Mouse (Mus musculus) lung, postnatal 14 days (tissue): ENCODE measurements around the gene Lypd4.
A peak's percentile ranks its signal among the peaks of the same experiment; 100 is the strongest.
"Not testable (repeated sequence)": the region's sequence is repeated elsewhere in the genome, so short reads cannot be mapped to it uniquely, and the experiment has no call there.

Experiments used
- DNase-seq: peaks from one replicate; pipeline ENCODE4 v3.0.0; 2021

The Lypd4 gene

DNA sequence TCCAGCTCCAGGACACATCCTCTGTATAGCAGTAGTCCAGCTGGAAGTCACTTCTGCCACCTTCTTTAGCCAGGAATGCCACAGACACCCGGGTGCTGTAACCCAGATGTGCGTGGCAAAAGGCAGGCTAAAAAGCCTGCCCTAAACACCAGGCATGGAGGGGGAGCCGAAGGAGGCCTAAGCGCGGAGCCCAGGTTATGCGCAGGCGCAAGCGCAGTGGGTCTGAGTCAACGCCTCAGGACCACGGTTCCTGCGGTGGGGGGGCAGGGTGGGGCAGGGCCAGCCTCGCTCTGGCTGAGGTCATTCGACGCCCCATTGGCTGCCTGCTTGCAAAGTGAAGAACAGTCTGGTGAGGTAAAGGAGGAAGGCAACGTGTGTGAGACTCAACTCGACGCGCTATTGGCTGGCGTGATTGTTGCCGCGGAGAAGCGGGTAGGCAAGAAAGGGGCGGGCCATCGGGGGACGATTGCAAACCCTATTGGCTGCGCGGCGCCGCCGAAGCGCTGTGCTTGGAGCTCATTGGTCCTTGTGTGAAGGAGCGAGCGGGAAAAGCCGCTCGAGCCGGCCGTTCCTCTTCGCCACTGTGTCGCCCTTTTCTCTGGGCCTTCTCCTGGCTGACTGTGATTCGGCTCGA lies at the start of gene Lypd4, which contains the start of gene Dmrtc2:
Gene Lypd4, minus strand, starts transcription at position 410 of the 634 bp plus-strand sequence.
Gene Dmrtc2, plus strand, starts transcription at position 526 of the 634 bp plus-strand sequence.
- no peak for DNase-seq

GRCm38 (mm10) chr7:24918763-24919323 lies 49.1 kb upstream of the Lypd4 start:
- no peak for DNase-seq

- DNase-seq = no peak
Observed at GRCm38 (mm10) chr7:24912480-24912879, 42.7 kb upstream of the Lypd4 start.

GRCm38 (mm10) chr7:24907211-24907748 lies 37.5 kb upstream of the Lypd4 start:
- peak; percentile 61 for DNase-seq

DNA sequence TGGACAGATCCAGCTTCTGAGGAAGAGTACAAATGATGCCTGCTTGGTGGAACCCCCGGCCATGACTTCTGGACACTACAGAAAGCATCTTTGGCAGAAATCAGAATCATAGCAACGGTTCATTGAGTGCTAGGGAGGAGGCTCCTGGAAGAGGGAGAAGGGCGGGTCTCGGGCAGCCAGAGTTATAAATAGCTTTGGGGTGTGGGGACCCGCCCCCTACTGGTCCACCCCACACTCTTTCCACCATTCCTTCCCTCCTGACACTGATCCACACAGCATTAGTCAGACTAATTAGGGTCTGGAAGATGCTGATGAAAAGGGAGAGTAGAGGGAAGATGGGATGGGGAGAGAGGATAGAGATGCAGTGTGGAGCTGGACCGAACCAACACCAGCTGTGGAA lies 36.8 kb upstream of the Lypd4 start:
- no peak for DNase-seq

DNA sequence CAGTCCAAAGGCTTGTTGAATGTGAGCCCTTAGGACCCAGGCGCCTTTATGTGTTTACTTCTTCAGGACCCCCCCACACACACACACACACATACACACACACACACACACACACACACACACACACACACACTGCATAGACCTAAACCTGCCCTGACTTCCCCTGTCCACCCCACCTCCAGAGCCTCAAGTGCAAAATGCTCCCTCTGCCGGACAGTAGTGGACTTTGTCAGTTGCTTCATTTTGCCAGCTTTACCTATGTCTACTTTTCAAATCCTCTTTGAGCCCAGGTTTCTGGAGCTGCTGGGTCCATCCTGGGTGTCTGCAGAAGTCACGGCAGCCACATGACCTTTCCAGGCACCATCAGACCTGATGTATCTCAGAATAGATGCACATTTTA lies 35.2 kb upstream of the Lypd4 start:
- DNase-seq = peak; percentile 74

DNA sequence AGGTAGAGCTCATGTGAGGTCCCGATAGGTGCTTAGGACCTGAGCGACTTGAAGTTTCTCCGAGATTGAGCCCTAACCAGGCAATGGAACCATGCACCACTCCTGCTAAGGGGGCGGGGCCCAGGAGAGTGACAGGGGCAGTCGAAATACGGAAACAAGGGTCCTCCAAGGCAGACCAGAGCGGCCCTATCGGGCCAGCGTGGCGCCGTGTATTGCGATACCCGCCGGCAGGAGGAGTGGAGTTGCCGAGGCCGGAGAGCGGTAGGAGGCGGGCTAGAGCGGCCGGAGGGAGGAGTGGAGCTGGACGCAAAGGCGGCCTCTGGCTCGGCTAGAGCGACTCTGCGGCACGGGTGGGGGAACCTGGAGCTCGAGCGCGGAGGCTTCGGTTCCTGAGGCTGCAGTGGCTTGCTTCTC lies 34.3 kb upstream of the Lypd4 start:
- DNase-seq = peak; percentile 97

DNA sequence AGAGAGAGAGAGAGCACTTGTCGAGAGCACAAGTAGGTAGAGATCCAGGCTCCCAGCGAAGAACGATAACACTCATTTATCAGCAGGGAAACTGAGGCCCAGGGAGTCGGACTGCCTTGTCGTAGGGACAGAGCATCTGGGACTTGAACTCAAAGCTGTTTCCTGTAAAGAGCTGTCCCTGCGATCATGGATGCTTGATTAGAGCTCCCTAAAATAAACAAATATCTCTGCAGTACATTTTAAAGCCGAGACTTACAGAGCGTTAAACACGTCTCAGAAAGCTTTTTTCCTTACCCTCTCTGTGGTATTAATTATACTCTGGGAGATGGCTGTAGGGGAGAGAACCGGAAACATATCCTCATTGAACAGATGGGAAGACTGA lies 33.7 kb upstream of the Lypd4 start:
- DNase-seq = no peak

DNA sequence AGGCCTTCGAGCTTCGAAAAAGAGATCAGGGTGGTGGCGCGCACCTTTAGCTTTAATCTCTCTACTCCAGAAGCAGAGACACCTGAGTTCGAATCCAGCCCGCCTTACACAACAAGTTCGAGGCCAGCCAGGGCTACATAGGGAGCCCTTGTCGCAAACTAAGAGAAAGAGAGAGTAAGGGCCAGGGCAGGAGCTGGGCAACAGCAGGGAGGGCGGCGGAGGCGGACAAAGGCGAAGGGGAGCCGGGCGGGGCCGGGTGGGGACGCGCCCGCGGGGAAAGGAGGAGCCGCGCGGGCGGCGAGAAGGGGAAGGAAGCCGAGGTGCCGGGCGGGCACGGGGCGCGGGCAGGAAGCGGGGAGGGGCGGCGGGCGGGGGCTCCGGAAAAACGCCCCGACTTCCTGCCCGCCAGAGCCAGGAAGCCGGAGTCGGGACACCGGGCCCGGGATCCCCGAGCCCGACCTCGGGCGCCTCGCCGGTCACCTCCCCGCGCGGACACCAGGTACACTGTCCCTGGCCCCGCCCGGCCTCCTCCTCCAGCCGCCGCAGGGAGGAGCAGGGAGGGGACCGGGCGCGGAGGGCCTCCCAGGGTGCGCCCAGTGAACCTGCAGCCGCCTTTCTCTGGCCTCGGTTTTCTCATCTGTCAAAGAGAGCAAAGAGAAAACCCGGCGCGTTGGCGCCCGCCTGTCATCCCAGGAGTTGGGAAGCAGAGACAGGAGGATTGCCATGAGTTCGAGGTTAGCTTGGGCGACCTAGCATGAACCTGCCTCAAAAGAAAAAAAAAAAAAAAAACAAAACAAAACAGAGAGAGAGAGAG lies 33.1 kb upstream of the Lypd4 start, which contains the start of gene Arhgef1:
Gene Arhgef1, plus strand, starts transcription at position 283 of the 814 bp plus-strand sequence.
- DNase-seq = peak; percentile 80

DNA sequence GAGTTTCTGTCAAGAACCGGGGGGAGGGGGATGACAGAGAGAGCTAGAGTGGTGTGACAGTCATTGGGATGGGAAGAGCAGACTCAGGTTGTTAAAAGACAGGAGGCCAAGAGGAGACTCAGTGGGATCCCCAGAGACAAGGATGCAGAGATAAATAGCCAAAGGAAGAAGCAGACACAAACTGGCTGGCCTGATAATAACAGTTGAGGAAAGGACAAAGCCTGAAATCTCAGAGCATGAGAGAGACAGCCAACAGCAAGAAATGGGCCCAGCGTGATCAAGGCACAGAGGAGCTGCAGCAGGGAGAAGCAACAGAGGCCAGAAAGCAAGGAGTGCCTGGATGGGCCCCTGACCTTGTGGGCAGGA lies 32.5 kb upstream of the Lypd4 start:
- DNase-seq = no peak

DNA sequence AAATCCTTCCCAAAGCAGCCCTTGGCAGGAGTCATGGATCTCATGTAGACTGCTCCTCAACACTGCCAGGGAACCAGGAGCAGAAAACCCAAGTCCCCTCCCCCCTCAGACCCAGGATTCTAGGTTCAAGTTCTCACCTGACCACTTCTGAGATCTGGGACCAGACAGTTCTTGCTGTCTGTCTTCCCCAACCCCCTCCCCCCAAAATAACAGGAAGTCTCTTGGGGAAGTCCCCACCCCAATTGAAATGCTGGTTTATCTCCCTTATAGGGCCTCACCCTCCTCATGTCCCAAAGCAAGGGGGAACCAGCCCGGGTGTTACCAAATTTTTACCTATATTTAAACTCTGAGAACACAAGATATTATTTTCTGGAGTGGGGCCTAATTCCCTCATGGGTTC lies 32.1 kb upstream of the Lypd4 start:
- no peak for DNase-seq

DNA sequence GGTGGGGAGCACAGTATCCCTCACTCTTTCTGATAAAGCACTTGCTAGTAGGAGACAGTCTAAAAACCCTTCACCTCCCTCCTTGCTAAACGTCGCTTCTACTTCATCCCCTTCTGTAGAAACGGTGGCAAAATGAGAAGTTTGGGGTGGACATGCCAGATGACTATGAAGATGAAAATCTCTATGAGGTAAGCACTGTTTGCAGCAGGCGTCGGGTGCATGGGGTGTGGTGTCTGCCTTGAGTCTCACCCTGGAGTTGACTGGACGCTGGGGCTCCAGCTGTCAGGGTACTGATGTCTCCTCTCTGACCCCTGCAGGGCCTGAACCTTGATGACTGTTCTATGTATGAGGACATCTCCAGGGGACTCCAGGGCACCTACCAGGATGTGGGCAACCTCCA lies 31.4 kb upstream of the Lypd4 start:
- no peak for DNase-seq

DNA sequence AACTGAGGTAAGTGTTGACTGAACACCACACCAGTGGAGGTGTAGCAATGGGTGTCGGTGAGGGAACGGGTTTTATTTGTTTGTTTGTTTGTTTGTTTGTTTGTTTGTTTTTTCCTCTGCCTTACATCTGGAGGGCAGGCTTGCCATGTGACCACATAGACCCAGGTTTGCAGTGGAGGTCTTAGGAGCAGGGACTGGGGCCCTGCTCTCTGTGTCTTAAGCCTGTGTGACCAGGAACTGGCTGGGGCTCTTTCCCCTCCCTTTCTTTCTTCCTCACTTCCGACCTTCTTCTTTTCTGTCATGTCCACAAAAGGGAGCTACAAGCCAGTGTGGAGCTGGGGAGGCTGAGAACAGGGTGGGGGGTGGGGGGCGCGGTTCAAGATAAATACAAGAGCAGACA lies 28.2 kb upstream of the Lypd4 start:
- no peak for DNase-seq

DNA sequence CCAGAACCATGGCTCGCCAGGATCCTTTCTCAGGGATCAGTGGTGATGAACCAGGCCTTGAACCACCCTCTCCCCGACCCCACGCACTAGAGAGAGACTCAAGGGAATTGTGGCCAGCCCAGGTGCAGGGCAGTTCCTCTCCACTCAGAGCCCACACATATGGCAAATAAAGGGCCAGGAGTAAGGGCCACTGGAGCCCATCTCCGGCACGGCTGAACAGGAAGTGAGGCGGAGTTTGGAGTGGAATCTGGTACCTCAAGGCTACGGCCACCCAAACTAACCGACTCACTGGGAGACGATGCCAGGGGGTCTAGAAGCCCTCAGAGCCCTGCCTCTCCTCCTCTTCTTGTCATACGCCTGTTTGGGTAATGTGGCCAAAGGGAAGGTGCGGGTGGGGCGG lies 27.5 kb upstream of the Lypd4 start, which contains the start of gene Cd79a:
Gene Cd79a, plus strand, starts transcription at position 158 of the 400 bp plus-strand sequence.
- no peak for DNase-seq

GRCm38 (mm10) chr7:24896269-24896668 lies 26.5 kb upstream of the Lypd4 start:
- no peak for DNase-seq

- DNase-seq = not testable (repeated sequence)
Observed at GRCm38 (mm10) chr7:24895749-24896148, 26.0 kb upstream of the Lypd4 start.

DNA sequence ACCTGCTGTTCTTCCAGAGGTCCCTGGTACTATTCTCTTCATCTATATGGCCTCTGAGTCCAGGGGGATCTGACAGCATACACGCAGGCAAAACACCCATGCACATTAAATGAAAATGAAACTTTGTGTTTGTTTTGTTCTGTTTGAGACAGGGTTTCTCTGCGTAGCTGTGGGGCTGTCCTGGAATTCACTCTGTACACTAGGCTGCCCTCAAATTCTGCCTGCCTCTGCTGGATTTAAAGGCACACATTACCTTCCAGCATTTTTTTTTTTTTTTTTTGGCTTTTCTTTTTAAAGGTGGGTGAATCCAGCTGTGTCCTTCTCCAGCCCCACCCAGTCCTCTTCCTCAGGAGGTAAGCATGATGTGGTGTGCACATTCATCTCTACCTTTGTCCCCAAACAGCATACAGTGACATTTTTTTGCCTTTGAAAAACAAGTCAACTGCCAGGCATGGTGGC lies 22.4 kb upstream of the Lypd4 start:
- DNase-seq = no peak

GRCm38 (mm10) chr7:24891241-24892124 lies 21.7 kb upstream of the Lypd4 start:
- DNase-seq = no peak

GRCm38 (mm10) chr7:24890281-24891216 lies 20.8 kb upstream of the Lypd4 start:
- DNase-seq = peak; percentile 80

GRCm38 (mm10) chr7:24889431-24890220 lies 19.9 kb upstream of the Lypd4 start:
- no peak for DNase-seq
